Mouse (Mus musculus) heart, postnatal 36 days (tissue): Measurements from ENCODE around the gene Mafb. TPM values are rescaled to one million over a fixed set of nuclear protein-coding genes. Genes with fewer than 3 reads are reported as not detected.

Experiments used
- DNase-seq, 2 experiments: peaks; one replicate each; pipeline ENCODE4 v3.0.0; 2021 to 2022
- intact Hi-C: fragments of 180-260 bp; cut with DNase I; formaldehyde crosslinking; loops from one replicate; pipeline ENCODE4 v1.15.1; 2025
- total RNA-seq, 2 experiments: library from RNA; stranded (reverse); gene quantifications; 2 replicates each; pipeline ENCODE4 v1.2.3; 2021

Mafb gene
- total RNA-seq: 10 to 100 TPM; 11.7 to 16.2 TPM

DNA sequence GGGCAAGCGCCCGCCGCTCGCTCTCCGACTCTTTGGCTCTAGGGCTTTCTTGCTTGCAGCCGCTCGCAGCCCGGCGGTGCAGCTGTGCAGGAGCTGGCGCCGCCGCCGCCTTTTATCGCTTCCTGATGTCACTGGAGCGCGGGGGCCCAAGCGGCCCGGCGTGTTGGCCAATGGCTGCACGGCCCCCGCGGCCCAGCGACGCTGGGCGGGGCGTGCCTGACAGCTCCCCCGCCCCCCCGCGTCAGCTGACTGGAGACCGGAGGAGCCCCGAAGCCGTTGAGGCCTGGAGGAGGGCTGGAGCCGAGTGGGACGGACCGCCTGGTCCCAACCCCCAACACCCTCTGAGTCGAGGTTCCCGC, at the start of gene Mafb:
Gene Mafb, minus strand, starts transcription at position 86 of the 359 bp plus-strand sequence.
- DNase-seq: peak; percentile 97
- intact Hi-C loops: loop anchor here (2.0 to 10.0 kb wide), 6 partner anchors 195 to 1455 kb away; no protein-coding TSS in a partner anchor

DNA sequence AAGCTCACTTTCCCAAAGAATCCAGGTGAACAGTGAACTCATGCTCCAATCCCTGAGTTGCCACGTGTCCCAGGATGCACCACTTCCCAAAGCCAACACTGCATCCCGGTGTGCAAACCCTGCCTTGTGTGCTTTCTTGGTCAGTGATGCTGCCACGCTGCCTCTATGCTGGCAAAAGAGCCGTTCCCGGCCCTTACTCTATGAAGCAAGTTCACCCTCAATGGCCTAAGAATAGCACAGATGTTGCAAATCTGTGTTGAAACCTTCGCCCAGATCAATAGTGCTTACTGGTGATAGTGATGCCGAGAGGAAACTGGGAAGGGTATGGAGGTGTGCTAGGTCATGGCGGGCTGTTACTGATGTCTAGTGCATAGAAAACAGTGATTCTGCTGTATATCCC, 48.3 kb upstream of the Mafb start:
- no peak for DNase-seq
- intact Hi-C loops: no loop called here

DNA sequence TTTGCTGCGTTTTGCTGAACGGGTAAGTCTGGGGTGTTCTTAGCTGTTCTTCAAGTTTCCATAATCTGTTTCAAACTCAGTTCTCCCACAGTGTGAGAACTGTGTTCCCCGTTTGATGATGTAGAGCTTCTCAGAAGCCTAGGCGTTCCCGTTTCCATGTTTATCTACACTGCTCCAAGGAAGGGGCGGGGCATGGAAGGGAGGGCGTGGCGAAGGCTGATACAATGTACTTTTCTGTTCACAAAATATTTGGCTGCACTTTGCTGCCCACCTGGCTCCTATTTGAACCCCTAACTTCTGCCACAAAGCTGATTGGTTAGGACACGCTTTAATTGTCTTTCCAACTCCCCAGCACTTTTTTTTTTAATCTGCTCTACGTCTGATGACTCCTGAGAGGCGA, 47.9 kb upstream of the Mafb start:
- DNase-seq: no peak
- intact Hi-C loops: no loop called here

DNA sequence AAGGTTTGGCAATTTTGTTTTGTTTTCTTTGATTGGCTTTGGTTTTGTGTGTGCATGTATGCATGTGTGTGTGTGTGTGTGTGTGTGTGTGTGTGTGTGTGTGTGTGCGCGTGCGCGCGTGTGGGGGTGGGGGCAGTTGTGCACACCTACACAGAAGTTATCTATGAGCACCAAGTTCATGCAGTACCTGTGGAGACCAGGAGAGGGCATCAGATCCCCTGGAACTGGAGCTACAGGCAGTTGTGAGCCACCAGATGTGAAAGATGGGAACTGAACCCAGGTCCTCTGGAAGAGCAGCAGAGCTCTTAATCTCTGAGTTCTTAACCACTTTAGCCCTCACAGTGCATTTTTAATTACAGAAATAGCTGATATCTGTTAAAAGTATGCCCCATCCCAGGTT, 47.1 kb upstream of the Mafb start:
- intact Hi-C loops: no loop called here

DNA sequence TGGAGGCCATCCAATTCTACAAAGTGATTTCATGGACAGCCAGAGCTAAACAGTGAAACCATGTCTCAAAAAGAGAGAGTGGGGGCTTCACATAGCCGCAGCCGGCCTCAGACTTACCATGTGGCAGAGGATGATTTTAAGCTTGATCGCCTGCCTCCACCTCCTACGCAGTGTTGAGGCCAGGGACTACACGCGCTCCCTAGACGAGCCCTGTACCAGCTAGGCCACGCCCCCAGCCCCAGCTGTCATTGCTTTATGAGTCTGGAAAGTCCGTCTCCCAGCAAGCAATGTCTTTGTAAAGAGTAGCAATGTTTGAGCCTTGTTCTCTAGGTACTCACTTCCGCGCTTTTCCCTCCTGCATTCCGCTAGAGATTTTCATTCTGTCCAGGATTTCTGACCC, 46.2 kb upstream of the Mafb start:
- intact Hi-C loops: no loop called here
- DNase-seq: peak in 1 of 2 experiments; percentile 7

More for the DNA sequence above, 47.1 kb upstream of the Mafb start:
- DNase-seq: peak in 1 of 2 experiments; percentile 29

DNA sequence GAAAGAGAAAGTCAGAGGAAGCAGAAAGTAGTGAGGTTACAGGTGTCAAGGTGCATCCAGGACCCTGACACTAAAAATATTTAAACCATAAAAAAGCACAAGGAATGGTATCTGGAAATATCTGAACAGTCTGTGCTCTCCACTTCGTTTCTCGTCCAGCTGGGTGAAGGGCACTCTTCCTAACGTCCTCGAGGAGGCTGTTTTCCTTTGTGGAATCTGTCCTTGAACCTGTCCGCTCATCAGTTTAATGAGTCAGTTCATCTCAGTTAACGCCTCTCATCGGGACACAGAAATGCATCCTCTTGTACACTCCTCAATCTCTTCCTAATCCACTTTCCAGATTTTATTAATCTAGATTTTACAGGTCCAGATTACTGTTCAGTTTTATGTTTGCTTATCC, 44.6 kb upstream of the Mafb start:
- no peak for DNase-seq
- intact Hi-C loops: loop anchor here (1.0 kb wide), 1 partner anchor 167 kb away; no protein-coding TSS in a partner anchor

DNA sequence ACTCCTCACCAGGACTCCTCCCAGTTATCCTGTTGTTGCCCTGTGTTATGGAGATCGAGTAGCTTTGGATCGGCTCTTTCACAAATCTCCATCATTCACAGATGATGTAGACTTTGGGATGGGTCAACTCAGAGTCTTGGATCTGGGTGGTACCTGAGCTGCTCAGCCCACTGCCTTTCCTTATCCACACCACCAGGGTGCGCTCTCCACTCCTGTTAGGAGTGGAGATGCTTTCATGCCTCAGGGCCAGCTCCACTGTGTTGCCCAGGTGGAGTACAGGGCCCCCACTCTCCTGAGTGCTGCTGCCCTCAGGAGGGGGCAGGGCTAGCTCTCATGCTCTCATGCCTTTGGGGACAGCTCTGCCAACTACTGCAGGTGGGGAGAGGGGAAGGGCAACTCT, 40.9 kb upstream of the Mafb start:
- intact Hi-C loops: no loop called here
- no peak for DNase-seq

DNA sequence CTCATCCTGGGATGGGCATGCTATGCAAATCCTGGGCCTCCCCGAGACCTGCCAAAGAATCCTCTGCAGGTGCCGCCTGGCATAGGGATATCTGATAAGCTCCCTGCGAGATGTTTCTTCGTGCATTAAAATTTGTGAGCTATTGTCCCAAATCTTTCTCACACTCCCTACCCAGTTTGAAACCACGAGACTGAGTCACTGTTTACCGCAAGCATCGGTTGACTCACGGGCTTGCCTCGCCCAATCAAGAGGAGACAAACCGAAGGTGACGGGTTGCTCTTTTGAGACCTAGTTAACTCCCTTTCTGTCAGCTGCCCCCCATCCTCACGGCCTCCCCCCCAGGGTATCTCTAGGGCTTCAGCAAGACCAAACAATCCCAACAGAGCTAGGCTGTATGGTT, 30.9 kb upstream of the Mafb start:
- intact Hi-C loops: no loop called here
- DNase-seq: no peak

DNA sequence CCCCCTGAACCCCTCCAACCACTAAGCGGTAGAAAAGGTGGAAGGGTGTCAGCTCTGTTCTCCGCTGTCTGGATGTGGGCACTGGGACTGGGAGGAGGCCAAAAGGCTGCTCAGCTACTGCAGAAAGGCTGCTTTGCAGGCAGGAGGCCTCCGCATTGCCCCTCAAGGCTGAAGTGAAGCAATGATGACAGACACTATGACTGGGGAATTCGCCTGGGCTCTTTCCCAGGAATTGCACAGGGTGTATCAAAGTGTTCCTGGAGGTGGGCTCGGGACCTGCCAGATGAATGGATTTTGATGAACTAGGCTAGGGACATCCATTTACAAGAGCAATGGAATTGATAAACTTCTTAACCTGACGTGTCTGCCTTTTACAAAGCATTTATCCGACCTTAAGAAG, 27.9 kb upstream of the Mafb start:
- intact Hi-C loops: no loop called here

DNA sequence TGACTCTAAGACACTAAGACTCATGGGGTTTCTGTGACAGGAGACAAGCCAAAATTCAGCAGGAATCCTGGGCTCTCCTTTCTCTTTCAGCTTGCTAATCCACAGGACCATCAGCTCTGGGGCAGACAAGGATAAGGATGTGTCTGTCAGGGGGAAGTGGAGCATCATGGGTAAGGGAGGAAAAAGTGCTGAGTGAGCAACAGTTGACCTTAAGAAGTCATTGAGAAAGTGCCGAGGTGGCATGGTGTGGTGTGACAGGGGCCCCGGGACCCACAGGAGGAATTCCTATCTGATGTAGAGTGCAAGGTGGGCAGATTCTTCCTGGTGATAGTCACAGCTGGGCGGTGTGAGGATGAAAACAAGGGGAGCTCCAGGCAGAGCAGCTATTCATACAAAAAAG, 25.8 kb upstream of the Mafb start:
- intact Hi-C loops: no loop called here
- DNase-seq: no peak

More for the DNA sequence above, 27.9 kb upstream of the Mafb start:
- no peak for DNase-seq

DNA sequence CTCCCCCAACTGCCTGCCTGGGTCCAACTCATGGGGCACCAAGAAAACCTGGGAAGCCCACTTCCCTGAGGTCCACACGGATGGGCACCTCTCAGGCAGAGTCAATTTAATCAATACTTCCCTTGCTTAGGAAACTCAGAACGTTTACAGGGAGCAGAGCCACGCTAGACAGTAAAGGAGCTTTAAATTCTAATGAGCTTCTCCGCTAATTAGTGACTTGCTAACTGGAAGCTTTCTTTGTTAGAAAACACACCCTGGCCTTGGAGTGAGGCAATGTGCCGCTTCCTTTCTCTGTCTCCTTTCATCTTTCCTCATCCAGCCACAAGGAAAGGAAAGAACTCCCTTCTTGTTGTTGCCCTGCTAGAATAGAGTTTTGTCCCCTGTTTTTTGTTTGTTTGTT, 21.7 kb upstream of the Mafb start:
- intact Hi-C loops: no loop called here
- no peak for DNase-seq

DNA sequence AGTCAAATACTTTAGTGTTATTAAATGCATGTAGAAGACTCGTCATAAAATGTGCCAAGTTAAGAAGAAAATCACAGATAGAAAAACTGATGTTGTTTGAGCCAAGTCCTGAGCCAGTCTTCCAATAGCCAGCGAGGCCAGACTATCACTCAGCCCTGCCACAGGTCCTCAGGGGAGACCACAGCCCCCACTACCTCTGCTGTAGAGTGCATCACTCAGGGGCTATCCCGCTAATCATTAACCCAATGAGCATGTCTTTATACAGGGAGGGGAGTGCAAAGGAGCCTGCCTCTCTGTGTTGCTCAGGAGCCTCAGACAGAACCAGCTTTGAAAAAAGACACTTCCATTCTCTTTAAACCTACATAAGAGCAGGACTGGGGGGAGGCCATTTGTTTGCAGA, 16.6 kb upstream of the Mafb start:
- intact Hi-C loops: no loop called here

DNA sequence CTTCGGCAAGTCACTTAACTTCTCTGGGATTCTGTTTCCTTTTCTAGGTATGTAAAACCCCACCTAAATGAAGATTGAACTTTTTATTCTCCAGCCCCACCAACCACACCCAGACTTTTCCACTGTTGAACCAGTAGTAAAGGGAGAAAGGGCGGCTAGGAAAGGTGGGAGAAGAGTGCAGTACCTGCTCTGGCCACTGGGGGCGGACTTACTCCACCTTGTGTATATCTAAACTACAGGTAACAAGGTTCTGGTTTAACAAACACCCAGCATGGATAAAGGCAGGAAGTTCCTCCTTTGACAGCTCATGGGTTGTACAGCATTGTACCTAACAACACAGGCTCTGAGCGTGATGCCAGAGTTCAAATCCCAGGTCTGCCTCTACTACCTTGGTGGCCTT, 11.4 kb upstream of the Mafb start:
- peak in 1 of 2 experiments; percentile 68 for DNase-seq
- intact Hi-C loops: loop anchor here (1.0 kb wide), 1 partner anchor 200 kb away; no protein-coding TSS in a partner anchor

More for the DNA sequence above, 16.6 kb upstream of the Mafb start:
- DNase-seq: no peak

DNA sequence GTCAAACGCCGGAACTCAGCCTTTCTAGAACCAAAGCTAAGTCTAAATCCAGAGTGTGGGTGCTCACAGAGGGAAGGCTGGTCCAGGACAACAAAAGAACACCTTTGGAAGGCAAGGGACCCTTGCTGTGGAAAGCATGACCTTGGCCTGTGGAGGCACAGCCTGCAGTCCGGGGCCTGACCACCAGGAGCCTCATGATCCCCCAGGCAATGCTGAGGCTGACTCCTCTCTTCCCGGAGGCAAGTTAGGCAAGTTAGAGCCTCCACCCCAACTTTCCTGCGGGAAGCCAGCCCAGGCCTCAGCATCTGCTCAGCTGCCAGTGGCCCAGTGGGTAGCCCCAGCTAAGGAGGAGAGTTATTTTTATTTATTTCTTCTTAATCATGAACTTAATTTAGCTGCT, 9.4 kb upstream of the Mafb start:
- DNase-seq: no peak
- intact Hi-C loops: no loop called here

DNA sequence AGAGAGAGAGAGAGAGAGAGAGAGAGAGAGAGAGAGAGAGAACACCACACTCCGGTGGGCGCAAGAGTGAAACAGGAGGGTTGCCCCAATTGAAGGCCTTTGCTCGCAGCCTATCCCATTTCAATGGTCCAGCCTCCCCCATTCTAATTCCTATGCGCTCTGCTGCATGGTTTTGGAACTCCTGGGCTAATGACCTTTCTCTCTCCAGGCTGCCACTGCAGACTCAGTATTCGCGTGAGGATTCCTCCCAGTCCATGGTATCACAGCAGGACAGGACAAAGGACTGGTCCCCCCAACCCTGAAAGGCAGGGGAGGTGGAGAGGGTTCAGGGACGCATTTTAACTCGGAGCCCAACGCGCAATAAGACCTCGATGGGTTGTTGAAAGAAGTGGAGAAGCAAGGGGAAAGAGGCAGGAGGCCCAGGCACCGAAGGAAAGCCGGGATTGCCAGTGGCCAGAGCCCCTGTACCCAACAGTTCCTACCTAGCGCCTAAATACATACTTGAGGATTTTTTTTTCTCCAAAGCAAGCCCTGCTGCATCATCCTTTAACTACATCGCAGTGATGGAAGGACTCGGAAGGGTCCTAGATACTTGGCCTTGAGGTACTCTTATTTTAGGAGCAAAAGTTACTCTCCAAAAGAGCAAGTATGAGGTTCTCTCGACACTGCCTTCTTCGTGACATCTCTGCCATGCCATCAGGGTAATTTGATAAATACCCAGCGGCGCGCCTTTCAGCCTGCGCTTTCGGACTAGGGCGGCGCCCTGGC, 3.0 kb upstream of the Mafb start:
- intact Hi-C loops: loop anchor here (2.0 to 10.0 kb wide), 6 partner anchors 198 to 1458 kb away; no protein-coding TSS in a partner anchor
- no peak for DNase-seq

DNA sequence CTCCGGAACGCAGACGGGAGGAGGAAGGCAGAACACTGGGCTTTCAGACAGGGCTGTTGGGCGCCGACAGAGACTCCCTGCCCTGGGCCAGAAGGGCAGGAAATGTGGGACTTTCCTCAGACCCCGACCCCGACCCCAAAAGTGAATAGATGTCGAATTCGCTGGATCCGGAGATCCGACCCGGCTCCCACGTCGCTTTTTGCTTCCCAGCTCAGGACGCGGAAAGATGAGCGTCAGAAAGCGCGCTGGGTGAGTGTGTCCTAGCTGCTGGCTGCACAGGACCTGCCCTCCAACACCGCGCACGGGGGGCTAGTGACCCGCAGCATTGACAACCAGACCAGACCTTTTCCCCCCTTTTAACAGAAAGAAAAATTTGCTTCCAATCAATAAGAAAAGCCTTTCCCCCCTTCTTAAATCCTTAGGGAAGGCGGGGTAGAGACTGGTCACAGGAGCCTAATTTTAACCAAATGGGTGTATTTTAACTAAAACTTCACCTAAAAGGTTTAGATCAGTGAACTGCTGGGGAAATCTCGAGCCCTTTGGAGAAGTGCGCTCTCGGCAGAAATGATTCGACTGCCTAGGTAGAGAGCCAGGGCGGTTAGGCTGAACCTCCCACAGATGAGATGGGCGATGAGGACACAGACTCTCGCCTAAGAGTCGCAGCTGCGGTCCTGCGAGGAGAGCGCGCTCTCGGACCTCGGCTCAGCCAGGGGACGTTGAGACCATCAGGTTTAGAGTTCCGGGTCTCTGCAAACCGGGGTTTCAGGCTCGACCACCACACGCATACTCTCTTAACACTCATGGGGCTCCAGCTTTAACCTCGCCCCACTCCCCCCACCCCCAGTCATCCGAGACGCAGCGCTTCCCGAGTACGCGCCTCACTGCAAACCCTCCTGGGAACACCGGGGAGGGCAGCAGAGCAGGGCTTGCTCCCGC, 1.8 kb upstream of the Mafb start:
- intact Hi-C loops: loop anchor here (2.0 to 10.0 kb wide), 6 partner anchors 196 to 1456 kb away; no protein-coding TSS in a partner anchor
- DNase-seq: no peak

DNA sequence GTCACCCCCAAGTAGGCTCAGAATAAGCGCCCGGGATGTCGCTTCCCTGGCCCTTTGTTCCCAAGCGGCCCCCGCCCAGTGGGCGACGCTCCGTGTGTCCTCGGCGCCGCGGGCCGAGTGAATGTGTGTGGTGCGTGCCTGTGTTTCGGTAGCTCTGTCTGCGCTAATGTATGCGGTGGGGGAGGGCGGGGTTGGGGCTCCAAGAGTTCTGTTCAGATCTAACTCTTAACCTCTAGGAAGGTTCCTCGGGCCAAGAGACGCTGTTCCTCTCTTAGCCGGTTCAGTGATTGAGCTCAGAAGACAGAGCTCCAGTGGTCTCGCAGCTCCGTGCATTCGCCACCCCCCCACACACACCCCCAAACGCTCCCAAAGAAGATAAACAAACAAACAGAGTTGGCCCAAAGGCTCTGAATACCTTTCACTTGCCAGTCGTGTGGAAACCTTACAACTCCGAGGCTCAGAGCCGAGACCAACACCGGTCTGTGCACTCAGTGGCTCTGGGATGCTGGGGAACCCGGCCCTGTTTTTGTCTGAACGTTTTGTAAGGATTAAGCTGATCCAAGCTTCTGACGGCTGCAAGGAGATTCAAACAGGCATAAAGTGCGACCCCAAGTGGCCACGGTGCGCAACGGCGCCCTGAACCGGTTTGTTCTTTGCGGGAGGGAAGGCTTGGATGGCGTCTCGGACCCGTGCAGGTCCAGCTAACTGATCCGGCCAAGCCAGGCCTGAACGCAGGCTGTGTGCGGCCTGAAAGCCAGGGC, 763 bp upstream of the Mafb start:
- peak; percentile 94 for DNase-seq
- intact Hi-C loops: loop anchor here (2.0 to 10.0 kb wide), 7 partner anchors 195 to 1455 kb away; no protein-coding TSS in a partner anchor

DNA sequence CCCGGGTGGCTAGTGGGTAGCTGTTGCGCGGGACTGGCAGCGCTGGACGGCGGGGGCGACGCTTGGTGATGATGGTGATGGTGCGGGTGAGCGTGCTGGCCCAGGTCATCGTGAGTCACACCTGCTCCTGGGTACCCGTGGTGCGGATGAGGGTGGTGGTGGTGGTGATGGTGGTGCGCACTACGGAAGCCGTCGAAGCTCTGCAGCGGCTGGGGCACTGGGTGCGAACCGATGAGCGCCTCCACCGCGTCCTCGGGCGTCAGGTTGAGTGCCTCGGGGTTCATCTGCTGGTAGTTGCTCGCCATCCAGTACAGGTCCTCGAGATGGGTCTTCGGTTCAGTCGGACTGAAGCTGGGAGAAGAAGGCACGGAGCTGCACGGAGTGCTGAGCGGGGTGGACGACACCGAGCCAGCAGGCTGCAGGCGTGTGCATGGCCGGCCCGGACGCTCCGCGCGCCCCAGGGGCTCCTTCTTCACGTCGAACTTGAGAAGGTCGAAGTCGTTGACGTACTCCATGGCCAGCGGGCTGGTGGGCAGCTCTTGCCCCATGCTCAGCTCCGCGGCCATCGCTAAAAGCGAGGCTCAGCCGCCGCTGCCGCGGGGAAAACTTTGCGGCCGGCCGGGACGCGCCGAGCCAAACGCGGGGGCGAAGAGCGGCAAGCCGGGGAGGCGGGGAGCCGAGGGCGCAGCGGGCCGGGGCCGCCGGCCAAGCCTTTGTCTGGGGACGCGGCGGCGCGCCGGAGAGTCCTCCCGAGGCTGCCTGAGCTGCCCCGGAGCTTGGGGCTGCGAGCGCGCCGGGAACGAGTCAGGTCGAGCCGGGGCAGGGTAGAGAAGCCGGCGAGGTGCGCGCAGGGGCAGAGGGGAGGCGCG, 520 bp downstream of the Mafb start:
- intact Hi-C loops: loop anchor here (2.0 to 10.0 kb wide), 6 partner anchors 194 to 1454 kb away; no protein-coding TSS in a partner anchor
- DNase-seq: no peak
